Mouse (Mus musculus) G1E-ER4 (cell line): ENCODE results near the gene Mchr1. TPM values are rescaled to one million over a fixed set of nuclear protein-coding genes. Genes with fewer than 3 reads are reported as not detected.

Experiments
- GATA1 ChIP-seq: IDR thresholded peaks from one replicate; pipeline ENCODE4 v1.8.0; 2012; ENCODE audit warnings: low read length, inconsistent platforms
- polyA plus RNA-seq: library from polyadenylated mRNA; stranded (reverse); fragments of >175 nt; gene quantifications from 2 replicates; pipeline ENCODE4 v1.2.3, GENCODE M21; 2012

Gene Mchr1
- polyA plus RNA-seq, 1 experiment: not detected

GRCm38 (mm10) chr15:81248951-81249579 is 13.8 kb downstream of the Mchr1 start:
- no peak for TF ChIP-seq GATA1

GRCm38 (mm10) chr15:81252626-81253174 is 17.4 kb downstream of the Mchr1 start:
- no peak for TF ChIP-seq GATA1

GRCm38 (mm10) chr15:81253585-81253984 is 18.3 kb downstream of the Mchr1 start:
- TF ChIP-seq GATA1: no peak

- TF ChIP-seq GATA1: no peak
Measured at GRCm38 (mm10) chr15:81254113-81254640, 18.9 kb downstream of the Mchr1 start.

- TF ChIP-seq GATA1: no peak
Measured at GRCm38 (mm10) chr15:81255063-81255462, 19.8 kb downstream of the Mchr1 start.

GRCm38 (mm10) chr15:81258296-81258695 is 23.0 kb downstream of the Mchr1 start:
- no peak for TF ChIP-seq GATA1

GRCm38 (mm10) chr15:81259304-81259703 is 24.0 kb downstream of the Mchr1 start:
- no peak for TF ChIP-seq GATA1

GRCm38 (mm10) chr15:81260208-81260607 is 24.9 kb downstream of the Mchr1 start:
- no peak for TF ChIP-seq GATA1

- TF ChIP-seq GATA1: no peak
Measured at GRCm38 (mm10) chr15:81264392-81265095, 29.2 kb downstream of the Mchr1 start.

- no peak for TF ChIP-seq GATA1
Measured at GRCm38 (mm10) chr15:81267416-81267815, 32.1 kb downstream of the Mchr1 start.

GRCm38 (mm10) chr15:81272305-81273053 is 37.2 kb downstream of the Mchr1 start:
- TF ChIP-seq GATA1: no peak

GRCm38 (mm10) chr15:81273361-81273760 is 38.1 kb downstream of the Mchr1 start:
- TF ChIP-seq GATA1: no peak

GRCm38 (mm10) chr15:81277928-81278327 is 42.6 kb downstream of the Mchr1 start:
- no peak for TF ChIP-seq GATA1

- TF ChIP-seq GATA1: no peak
Measured at GRCm38 (mm10) chr15:81278699-81279098, 43.4 kb downstream of the Mchr1 start.

GRCm38 (mm10) chr15:81284121-81284734 is 48.9 kb downstream of the Mchr1 start:
- no peak for TF ChIP-seq GATA1

Other genes with a start within 250 kb of the Mchr1 start
- 17.3 and 17.8 TPM in 2 replicates for gene Mrtfa, start 44.7 kb upstream of the Mchr1 start, polyA plus RNA-seq
- 1.1 and 1.7 TPM in 2 replicates for gene Slc25a17, start 125.3 kb downstream of the Mchr1 start, polyA plus RNA-seq
- gene St13, start 164.6 kb downstream of the Mchr1 start, polyA plus RNA-seq: 387 and 432 TPM in 2 replicates
- gene Xpnpep3, start 164.6 kb downstream of the Mchr1 start, polyA plus RNA-seq: 0.75 and 1.2 TPM in 2 replicates
- not detected in 2 replicates for gene Dnajb7, start 172.8 kb downstream of the Mchr1 start, polyA plus RNA-seq
- 18.6 and 63.0 TPM in 2 replicates for gene Rbx1, start 230.8 kb downstream of the Mchr1 start, polyA plus RNA-seq